Mouse (Mus musculus) small intestine, adult 2 months (tissue): ENCODE data around the gene Pcgf1.

Source experiments
- CTCF ChIP-seq: fragments of 200-500 bp; IDR thresholded peaks from 2 replicates; pipeline ENCODE4 v1.5.1; 2012; ENCODE audit warnings: low read depth, mild to moderate bottlenecking, control low read depth, inconsistent platforms, low read length, moderate library complexity, mixed read lengths; ENCODE audit not compliant: insufficient replicate concordance, insufficient read length; ENCODE audit errors: extremely low read depth
- POLR2A ChIP-seq: fragments of 200-500 bp; IDR thresholded peaks from 2 replicates; pipeline ENCODE4 v1.6.1; 2012; ENCODE audit warnings: low read depth, mild to moderate bottlenecking, control low read depth, inconsistent platforms, low read length, moderate library complexity

GRCm38 (mm10) chr6:83118825-83119733 lies 41.4 kb downstream of the Pcgf1 start:
- TF ChIP-seq CTCF (no peak), POLR2A (no peak)
